In the genomic region with DNA sequence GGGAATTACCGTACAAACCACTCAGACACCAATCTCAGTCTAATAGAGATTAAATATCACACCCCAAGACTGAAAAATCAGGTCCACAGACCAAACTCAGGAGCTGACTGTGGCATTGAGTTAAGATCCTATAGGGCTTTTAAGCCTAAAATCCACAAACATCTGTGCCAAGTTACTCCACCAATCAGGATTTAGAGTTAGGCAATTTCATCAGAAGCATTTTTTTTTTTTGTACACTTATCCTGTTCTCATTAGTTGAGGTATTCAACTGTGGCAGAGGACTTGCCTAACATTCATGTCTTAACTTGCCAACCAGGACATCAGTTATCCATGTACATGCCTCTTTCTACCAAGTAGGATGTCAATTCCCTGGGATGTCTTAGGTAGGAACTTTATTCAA, we compare ENCODE assay signal across 21 mouse cellular contexts. TPM values are rescaled to one million over a fixed set of nuclear protein-coding genes. Genes with fewer than 3 reads are reported as not detected.
DNase-seq lines count a peak whose midpoint lies in the region; ATAC-seq and TF ChIP-seq lines count a peak whose summit lies in the region.
"Had no signal": no experiment of that assay in that cellular context is flagged by ENCODE, and none has a peak within 500 bp of the region (broad histone marks: within the 10 kb centered on the region; RNA-seq: fewer than 3 reads in every experiment).

No protein-coding gene starts in this region.

- no peak overlapping the region for H3K27ac ChIP-seq in MEL (ENCODE audit: control insufficient read depth, low read depth, low read length)
- H3K27ac ChIP-seq in forebrain, embryonic 13.5 days, result no peak overlapping the region

- no peak for TF ChIP-seq RAD21 in MEL (IDR thresholded peaks at IDR 0.05; ENCODE audit: low read depth, low read length)

- no peak overlapping the region for H3K4me2 ChIP-seq in forebrain, embryonic 13.5 days

- no peaks in the 10 kb centered on the region for H3K9me3 ChIP-seq in MEL (replicated peaks; ENCODE audit: insufficient read depth, low read length)
- no peaks in the 10 kb centered on the region for H3K9me3 ChIP-seq in forebrain, embryonic 13.5 days (replicated peaks)
- H3K9me3 ChIP-seq: embryonic facial prominence, embryonic 10.5 days; embryonic facial prominence, embryonic 12.5 days; G1E had no signal

- no peak overlapping the region for H3K4me3 ChIP-seq in MEL (ENCODE audit: control insufficient read depth in 1 of 2, insufficient read depth in 1 of 2, low read depth in 2 of 2, low read length in 2 of 2)
- H3K4me3 ChIP-seq in forebrain, embryonic 13.5 days, result no peak overlapping the region

- H3K36me3 ChIP-seq in MEL (ENCODE audit: control insufficient read depth in 1 of 2, insufficient read depth in 2 of 2, low read length in 2 of 2), result peaks cover 2 to 9% of the 10 kb centered on the region in 2 experiments; a peak in 3 of 4 replicates
- H3K36me3 ChIP-seq in forebrain, embryonic 13.5 days (ENCODE audit: poor library complexity, severe bottlenecking), result peaks cover 18% of the 10 kb centered on the region

- peaks cover 0 to 2% of the 10 kb centered on the region in 2 experiments; a peak in 1 of 4 replicates for H3K4me1 ChIP-seq in MEL (ENCODE audit: control insufficient read depth in 1 of 2, insufficient read depth in 2 of 2, low read length in 2 of 2)
- peaks cover 11% of the 10 kb centered on the region; the same call in 1 of the 2 replicates for H3K4me1 ChIP-seq in forebrain, embryonic 13.5 days
- H3K4me1 ChIP-seq: embryonic facial prominence, embryonic 12.5 days had no signal

- ATAC-seq in forebrain, embryonic 13.5 days, result no peak
- ATAC-seq: CD4-positive, CD25-positive, alpha-beta regulatory T cell, adult 4 months had no signal

- H3K9ac ChIP-seq in MEL (ENCODE audit: control insufficient read depth, low read depth, low read length, poor library complexity, severe bottlenecking), result no peak overlapping the region
- H3K9ac ChIP-seq in forebrain, embryonic 13.5 days, result no peak overlapping the region

- H3K79me2 ChIP-seq in MEL (ENCODE audit: control insufficient read depth, insufficient read depth, low read length, poor library complexity), result peaks cover 11% of the 10 kb centered on the region

- no peak for TF ChIP-seq EP300 in MEL (IDR thresholded peaks at IDR 0.05; ENCODE audit: low read depth in 1 of 2, low read length in 2 of 2)

- 91% methylated on average over 1 of the region's 1 CpGs for WGBS in forebrain, embryonic 13.5 days

- H3K27me3 ChIP-seq in MEL (ENCODE audit: control insufficient read depth in 1 of 2, insufficient read depth in 2 of 2, low read length in 2 of 2), result peaks cover 9 to 11% of the 10 kb centered on the region in 2 experiments
- H3K27me3 ChIP-seq in forebrain, embryonic 13.5 days, result peaks cover 18% of the 10 kb centered on the region

- TF ChIP-seq CTCF in MEL (IDR thresholded peaks at IDR 0.05 in 2 of 3, conservative IDR thresholded peaks at IDR 0.05 in 1 of 3; ENCODE audit: control insufficient read depth in 1 of 3, insufficient read depth in 1 of 3, low read depth in 2 of 3, low read length in 3 of 3, poor library complexity in 1 of 3, severe bottlenecking in 1 of 3), result no peak

- DNase-seq in 3T3-L1 (ENCODE audit: low read depth, low spot score), result peak; percentile 20
- peak; percentile 35 for DNase-seq in MEL (ENCODE audit: low read depth, low spot score)
- peak; percentile 82 for DNase-seq in fat pad, adult 2 months (ENCODE audit: extremely low read depth, low read depth, low spot score)
- peak; percentile 24 for DNase-seq in induced T-regulatory cell, adult 2 months (ENCODE audit: low read depth)
- no peak for DNase-seq in layer of hippocampus, postnatal 25 days (ENCODE audit: extremely low spot score in 1 of 2, low spot score in 1 of 2)
- DNase-seq in urinary bladder, postnatal 25 days (ENCODE audit: low spot score), result no peak
- DNase-seq in right cerebral cortex, postnatal 36 days (ENCODE audit: low spot score in 2 of 2), result no peak
- DNase-seq: adrenal gland, adult 8-10 months; adrenal gland, postnatal 14 days; adrenal gland, postnatal 36 days; B cell, adult 2 months; cerebellum, adult 11-12 months; cerebellum, adult 2 months; cerebellum, adult 9-10 months; cerebellum, postnatal 10 days; cerebellum, postnatal 25 days had no signal

- no peak for TF ChIP-seq POLR2A in MEL (IDR thresholded peaks at IDR 0.05; ENCODE audit: control insufficient read depth in 1 of 2, insufficient read depth in 1 of 2, low read depth in 1 of 2, low read length in 2 of 2, poor library complexity in 1 of 2)

TF ChIP-seq in MEL, 35 proteins besides CTCF, POLR2A, EP300 and RAD21:
- TF ChIP-seq RCOR1 (IDR thresholded peaks at IDR 0.05; ENCODE audit: low read depth, low read length), result no peak

RNA-seq across cellular contexts. Expression of a gene that starts 1.1 kb away (rescaled TPM):
- total RNA-seq in MEL (2012; rRNA removed), result 21.0 and 21.5 TPM in 2 replicates
- polyA plus RNA-seq in MEL (2012; ENCODE audit: insufficient read depth in 1 of 2, insufficient read length in 2 of 2, low read depth in 1 of 2, low replicate concordance in 2 of 2, missing spikeins in 1 of 2), result 100 to 1,000 TPM in 1 of 2 experiments, 10 to 100 TPM in 1; 21.6 to 140 TPM
- total RNA-seq in layer of hippocampus, postnatal 25 days (2021), result 10 to 100 TPM; 18.1 to 20.9 TPM
- 72.5 and 77.9 TPM in 2 replicates for polyA plus RNA-seq in forebrain, embryonic 13.5 days (2015; fragmentation: Nextera tagmentation; extraction: Ambion mirVana)

Comparison
In these comparisons a context has a peak if more than half of its experiments do, and no peak if none do; other contexts are left out.
1. DNase-seq: peak in 3T3-L1 (single experiment), MEL (single experiment), fat pad, adult 2 months (single experiment) and induced T-regulatory cell, adult 2 months (single experiment); none in layer of hippocampus, postnatal 25 days (0 of 2), urinary bladder, postnatal 25 days (single experiment) and right cerebral cortex, postnatal 36 days (0 of 2).